Mouse (Mus musculus): Measurements from ENCODE around the gene Glce.

Gene Glce

DNA sequence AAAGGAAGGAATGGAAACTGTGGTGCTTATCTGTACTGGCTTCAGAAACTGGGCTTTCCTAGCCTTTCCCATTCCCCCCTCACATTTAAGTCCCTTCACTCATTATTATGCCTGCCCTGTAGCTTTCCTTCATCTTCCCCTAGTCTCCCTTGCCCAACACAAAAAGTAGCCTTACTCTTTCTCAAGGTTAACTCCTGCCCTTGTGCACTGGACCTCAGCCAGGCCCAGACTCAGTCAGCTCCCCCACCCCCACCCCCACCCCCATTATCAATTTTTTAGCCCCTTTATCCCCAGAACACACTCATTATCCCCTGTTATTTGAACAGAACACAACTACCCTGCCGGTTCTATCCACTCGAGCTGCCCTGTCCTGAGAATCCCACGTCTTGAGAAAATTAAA is 1.0 kb upstream of the Glce start:
- no peak for DNase-seq (ENCODE audit: low spot score in 2 of 2)

DNA sequence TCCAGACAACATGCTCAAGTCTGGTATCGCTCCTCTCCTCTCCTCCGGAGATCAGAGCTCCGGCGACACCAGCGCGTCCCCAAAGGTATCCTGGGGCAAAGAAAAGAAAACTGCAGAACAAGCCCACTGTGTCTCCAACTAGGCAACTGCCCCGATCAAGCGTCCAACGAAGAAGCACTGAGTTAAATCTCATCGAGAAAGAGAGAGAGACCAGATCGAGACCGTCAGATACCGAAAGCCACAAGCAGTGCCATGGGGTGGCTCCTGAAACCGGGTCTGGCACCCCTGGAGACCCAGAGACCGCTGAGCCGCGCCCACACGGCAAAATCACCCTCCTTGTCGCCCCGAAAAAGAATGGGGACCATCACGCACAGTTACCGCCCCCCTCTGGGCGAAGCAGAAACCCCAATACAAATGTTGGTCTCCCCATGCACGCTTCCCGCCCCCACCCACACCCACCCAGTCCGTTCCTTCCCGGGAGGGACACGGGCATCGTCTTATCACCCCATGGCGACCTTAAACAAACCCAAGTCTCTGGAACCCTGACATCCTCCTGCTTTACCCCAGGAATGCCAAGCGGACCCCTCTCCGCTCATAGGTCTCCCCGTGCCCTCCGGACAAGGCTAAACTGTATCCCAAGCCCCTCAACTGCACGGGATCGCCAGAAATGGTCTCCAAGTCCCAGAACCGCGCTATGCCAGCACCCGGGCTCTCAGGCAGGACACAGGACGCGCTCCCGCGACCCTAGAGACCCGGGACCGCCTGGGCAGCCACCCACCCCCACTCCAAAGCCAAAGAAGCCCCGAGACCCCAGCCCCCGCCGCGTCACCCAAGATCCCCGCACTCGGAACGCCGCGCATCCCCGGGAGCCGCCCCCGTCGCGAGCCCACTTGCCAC is 656 bp downstream of the Glce start:
- peak in 1 of 2 experiments; percentile 30 for DNase-seq (ENCODE audit: low spot score in 2 of 2)

DNA sequence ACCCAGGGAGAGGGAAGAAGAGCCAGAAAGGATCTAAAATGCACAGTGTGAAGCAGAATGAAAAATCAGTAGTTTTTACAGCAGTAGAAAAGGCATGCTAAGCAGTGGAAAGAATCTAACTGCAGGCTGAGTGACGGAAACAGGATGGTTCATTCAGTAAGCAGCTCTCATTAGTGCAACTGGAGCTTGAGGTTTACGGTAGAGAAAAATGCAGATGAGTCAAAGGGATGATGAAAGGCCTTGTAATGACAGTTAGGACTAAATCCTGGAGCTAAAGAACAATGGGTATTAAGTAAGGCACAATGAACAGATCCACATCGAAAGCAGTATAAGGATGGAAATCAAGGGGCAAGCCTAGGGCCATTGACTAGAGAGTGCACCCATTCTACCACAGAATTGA is 3.7 kb downstream of the Glce start:
- DNase-seq (ENCODE audit: low spot score in 2 of 2), result no peak

DNA sequence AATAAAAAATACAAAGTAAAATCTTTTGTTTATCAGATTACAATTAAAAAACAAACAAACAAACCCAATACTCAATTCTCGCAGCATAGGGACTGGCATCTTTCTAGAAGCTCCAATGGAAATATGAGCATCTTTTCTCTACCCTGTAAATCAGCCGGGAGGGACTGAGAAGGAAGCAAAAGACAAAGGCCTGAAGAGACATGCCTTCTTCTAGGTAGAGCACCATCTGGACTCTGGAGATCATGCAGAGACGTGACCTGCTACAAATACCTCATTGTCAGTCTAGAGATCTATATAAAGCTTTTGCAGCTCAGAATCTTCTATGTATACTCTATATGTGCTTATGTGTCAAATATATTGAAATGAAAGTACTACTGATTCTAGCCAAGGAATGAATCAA is 6.6 kb downstream of the Glce start:
- no peak for DNase-seq (ENCODE audit: low spot score in 2 of 2)

DNA sequence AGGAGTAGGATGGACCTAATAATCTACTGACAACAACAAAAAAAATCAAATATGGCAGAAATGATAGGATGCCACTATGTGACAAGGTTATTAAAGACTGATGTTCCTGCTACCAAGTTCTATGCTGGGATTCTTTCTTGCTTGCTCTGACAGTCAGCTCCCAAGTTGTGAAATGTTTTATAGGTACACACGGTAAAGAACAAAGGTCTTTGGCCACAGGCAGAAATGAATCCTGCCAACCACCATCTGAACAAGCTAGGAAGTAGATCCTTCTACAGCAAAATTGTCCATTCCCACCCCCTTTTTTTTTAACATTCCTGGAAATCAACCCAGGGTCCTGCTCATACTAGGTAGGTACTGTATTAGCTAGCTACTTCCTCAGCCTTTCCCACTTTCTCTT is 25.9 kb downstream of the Glce start:
- DNase-seq (ENCODE audit: low spot score in 2 of 2), result no peak

DNA sequence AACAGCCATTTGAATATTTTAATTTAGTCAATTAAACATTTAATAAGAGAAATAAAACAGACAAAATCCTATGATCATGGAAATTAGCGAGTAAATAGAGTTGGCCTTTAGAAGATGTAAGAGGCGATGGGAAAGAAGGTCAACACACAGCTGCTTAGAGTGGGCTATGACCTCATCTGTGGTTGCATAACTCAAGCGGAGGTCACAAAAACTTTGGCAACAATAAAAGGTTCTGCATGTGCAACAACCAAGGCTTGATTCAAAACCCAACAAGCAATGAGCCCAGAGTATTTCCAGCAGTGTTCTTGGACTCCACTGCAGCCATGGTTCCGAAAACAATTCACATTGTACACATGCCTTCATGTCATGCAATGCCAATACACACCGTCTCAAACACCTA is 30.9 kb downstream of the Glce start:
- DNase-seq (ENCODE audit: low spot score in 2 of 2), result no peak

DNA sequence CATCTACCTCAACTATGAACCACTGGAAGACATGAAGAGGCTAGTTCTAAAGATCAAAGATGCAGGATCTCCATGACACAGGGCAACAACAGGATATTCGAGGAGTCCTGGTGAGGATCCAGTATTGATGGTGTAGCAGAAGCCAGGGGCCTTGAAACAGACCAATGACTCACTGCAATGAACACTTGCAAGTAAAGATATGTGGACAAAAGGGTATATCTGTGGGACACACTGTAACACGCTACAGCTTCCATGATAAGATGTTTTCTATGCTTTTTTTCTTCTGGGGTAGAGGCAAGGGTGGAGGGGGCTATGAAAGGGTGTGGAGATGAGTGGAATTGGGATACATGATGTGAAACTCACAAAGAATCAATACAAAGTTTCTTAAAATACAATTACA is 36.9 kb downstream of the Glce start:
- DNase-seq (ENCODE audit: low spot score in 2 of 2), result no peak

DNA sequence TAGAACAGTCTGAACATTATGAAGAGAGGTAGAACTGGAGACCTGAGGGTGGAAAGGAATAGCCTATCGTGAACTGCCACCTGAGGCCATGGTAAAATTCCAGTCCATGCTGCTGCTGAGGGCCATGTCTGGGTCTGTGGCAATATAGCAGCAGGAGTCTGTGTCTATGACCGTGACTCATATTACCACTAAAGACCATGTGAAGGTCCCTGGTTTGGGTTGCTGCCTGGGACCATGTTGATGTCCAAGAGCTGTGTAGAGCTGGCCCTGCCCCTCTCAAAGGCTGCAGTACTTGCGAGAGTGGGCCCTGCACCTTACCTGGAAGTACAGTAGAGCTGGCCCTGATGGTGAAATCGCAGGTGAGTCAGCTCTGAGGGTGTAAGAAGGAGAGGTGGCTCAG is 37.6 kb downstream of the Glce start:
- no peak for DNase-seq (ENCODE audit: low spot score in 2 of 2)

DNA sequence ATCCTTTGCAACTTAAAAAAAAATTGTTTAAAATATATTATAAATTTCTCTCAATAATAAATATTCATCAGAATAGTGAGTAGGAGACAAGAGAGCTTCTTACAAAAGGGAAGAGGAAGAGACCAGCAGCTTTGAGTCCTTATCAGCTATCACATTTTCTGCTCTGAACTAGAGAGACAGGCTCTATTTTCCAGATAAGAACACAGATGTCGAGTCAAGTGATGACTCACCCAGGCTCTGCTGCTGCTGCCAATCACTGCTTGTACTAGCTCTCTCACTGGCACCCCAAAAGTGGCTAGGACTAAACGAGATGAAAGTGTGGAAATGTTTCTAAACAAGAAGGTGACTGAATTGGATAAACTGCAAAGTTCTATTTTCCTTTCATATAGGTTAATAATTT is 39.5 kb downstream of the Glce start:
- DNase-seq (ENCODE audit: low spot score in 2 of 2), result no peak

DNA sequence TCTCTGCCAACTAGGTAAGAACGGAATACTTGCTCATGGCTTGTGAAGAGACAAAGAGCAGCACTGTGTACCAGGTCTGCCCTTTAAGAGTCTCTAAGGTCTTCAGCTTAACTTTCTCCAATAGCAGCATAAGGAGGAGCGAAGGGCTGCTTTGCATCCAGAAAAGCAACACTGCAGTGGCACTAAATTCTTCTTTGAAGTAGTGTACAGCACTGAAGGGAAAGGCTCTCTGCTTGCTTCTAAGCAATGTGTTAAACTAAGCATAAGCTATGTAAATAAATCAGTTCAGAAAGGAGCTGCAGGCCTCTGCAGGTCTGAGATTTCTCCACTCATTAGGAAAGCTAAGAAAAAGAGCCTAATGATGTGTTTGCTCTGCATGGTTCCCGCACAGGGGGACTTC is 40.9 kb downstream of the Glce start:
- no peak for DNase-seq (ENCODE audit: low spot score in 2 of 2)

DNA sequence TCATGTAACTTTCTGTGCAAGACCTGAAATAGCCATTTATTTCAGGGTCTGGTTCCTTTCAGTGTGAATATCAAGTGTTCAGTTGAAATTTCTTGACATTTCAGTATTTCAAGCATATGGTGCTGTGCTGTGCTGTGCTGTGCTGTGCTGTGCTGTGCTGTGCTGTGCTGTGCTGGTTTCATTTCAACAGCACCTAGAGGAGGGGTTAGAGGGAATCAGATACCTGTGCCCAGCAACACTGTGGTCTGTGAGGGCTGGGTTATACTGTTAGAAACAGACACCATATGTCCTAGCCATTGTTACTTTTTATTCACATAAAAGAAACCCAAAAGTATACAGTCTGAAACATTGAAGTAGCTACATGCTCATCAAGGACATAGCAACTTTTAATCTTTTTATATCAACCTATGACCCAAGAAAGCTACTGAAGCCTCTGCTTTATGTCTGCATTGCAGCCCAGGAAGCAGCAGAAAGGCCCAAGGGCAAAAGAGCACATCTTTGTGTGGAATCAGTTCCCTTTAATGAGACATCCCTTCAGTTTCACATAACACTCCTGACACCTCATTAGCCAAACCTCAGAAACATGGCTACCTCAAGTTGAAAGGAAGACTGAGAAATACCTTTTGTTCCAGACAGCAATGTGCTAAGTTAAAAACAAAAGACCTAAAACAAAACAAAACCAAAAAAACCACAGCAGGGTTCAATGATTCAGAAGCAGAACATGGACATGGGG is 42.3 kb downstream of the Glce start:
- no peak for DNase-seq (ENCODE audit: low spot score in 2 of 2)

DNA sequence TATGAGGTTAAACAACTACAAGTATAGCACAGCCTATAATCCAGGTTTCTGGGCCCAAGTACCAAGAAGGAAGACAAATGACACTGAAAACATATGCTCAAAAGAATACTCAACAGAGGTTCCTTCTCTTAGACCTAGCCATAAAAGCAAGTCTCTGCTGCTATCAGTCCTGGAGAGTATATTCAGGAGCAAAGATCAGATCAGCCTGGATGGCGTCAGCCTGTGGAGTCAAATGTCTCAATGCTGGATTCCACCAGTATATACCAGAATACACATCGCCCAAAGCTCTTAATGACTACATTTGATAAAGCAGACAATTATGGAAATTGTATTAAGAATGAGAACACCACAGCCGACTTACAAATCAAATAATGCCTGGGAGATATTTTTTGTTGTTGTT is 60.2 kb downstream of the Glce start:
- DNase-seq (ENCODE audit: low spot score in 2 of 2), result no peak

DNA sequence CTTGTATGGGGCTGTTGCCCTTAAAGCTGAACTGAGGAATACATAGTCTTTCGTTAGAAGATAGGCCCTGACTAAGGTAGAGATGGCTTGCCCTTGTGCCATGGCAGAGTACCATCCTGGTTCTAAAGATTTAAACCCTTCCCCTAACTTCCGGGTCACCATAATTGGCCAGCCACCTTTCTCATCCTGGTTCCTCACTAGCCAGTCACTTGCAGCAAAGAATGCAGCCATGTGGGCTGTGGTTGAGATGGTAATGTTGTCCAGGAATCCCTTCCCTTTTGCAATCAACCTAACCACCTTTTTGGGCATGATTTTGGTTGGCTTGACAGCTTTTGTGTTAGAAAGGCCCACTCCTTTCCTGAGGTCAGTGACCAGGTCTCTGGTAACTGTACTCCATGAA is 62.0 kb downstream of the Glce start:
- DNase-seq (ENCODE audit: low spot score in 2 of 2), result no peak

DNA sequence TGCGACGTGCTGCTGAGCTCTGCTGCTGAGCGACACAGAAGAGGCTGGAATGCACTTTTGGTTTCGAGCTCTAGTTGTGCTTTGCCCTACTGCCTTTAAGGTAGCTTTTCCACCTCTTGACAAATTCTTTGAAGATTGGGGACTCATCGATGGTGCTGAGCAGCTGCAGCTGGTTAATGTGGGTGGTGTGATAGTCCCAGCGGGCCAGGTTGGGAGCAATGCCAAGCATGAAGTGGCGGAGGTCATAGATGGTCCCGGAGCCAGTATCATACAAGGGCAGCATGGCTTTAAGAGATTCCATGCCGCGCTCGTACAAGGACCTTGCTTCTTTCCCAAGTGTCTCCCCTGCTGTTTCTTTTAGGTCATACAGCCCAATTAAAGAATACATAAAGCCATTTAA is 62.5 kb downstream of the Glce start:
- DNase-seq (ENCODE audit: low spot score in 2 of 2), result no peak

DNA sequence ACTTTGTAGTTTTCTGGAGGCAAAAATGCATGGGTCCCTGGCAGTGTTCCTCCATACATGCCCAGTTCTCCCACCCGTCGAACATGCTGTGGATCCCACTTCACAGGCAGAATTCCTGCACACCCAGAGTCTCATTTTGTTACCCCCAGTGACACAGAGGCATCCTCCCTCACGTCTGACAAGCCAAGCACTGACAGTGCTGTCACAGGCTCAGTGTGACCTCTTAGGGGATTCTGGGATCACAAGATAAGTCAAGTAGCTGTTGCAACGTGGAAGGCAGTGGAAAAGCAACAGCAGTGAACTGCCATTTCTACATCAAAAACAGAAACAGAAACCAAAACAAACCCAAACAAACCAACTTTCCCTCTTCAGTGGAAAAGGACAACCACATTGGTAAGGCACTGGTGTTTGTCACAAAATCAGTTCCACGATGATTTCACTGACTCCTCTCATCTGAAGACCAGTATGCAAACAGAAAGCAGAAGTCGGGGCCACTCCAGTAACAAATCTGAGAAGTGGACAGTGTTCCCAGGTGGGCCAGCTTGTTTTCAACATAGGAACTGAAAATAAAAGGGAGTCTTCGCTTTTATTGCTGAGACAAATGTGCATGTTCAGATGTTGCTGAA is 64.5 kb downstream of the Glce start:
- no peak for DNase-seq (ENCODE audit: low spot score in 2 of 2)

DNA sequence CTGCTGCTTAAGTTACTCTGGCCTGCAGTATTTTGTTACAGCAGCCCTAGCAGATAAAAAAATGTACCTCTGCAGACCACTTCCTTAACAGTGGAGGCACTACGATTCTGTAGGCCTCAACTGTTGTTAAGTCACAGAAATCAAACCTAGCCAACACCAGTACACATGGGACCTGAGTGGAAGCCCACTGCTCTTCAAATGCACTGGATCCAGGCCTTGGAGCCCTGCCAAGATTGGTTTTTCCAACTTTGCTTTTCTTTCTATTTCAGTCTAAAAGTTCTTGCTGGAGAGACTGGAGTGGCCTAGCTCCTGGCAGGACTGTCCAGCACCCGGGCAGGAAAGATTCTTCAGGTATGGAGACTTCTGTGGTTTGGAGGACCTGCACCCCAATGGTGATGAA is 66.2 kb downstream of the Glce start:
- DNase-seq (ENCODE audit: low spot score in 2 of 2), result no peak

DNA sequence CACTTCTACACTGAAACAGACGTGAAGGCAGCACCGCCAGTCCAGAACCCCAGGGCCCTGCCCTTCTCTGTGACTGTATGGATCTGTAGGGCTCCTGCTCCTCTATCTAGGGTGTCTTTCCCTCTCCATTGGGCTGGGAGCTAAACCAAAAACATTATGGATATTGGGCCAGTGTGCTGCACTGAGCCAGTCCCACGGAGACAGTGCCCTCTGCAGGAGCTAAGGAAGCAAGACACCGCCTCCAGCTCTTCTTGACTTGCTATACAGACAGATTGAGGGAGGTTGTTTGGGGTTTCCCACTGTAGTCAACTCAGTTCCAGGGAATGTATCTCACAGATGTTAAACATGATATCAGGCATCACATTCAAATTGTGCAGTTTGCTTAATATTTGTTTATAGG is 71.7 kb downstream of the Glce start:
- DNase-seq (ENCODE audit: low spot score in 2 of 2), result no peak

DNA sequence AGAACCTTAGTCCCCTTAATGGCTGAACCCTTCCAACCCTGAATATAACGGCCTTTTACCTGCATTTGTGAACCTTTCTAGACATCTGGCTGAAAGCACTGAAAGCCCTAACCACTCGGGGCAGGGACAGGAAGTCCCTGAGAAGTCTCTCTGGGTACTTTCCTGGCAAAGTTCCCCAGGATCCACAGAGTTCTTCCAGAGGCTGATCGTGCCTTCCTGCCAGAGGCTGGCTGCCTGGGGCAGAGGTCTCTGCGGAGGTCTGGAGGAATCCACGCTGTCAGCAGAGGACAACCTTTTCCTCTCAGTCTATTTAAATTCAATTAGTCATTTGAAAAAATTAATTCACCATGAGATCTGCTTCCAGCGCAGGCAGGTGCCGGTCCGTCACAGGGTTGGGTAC is 73.3 kb downstream of the Glce start:
- no peak for DNase-seq (ENCODE audit: low spot score in 2 of 2)

DNA sequence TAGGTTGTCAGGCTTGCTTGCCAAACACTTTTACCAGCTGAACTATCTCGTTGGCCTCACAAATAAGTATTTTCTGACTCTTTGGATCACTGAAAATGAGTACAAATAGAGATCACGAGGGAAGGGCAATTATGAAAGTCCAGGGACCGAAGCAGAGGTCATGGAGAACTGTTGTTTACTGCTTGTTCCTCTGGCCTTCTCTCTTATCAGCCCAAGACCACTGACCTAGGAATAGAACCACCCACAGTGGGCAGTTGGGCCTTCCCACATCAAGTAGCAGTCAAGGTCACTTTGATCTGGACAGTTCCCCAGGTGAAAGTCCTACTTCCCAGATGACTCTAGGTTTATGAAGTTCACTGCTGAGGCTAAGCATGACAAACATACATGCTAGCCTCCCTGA is 80.3 kb downstream of the Glce start:
- DNase-seq (ENCODE audit: low spot score in 2 of 2), result no peak

DNA sequence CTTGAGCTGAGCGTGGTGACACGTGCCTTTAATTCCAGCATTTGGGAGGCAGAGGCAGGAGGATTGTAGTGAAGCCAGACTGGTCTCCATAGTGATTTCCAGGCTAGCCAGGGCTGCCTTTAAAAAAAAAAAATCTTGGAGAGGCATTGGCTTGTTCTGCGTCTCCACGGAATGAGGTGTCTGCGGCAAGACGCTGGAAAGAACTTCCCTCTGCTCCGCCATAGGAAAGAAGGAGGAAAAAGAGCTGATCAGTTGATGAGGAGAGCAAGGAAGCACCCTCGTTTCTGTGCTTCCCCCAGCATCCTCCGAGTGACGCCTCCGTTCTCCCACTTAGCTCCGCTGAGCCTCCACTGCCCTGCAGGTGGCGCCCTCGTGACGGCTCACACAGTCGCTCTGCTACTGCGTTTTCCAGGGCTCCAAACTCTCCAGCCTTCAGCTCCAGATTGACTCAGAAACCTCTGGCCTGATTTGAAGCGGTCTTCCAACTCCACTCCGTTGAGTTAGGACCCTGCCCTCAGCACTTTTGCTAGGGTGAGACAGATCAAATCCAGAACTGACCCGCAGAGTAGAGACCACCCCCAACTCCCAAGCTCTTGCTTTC is 82.3 kb downstream of the Glce start:
- peak; percentile 52 to 68 for DNase-seq (ENCODE audit: low spot score in 2 of 2)

DNA sequence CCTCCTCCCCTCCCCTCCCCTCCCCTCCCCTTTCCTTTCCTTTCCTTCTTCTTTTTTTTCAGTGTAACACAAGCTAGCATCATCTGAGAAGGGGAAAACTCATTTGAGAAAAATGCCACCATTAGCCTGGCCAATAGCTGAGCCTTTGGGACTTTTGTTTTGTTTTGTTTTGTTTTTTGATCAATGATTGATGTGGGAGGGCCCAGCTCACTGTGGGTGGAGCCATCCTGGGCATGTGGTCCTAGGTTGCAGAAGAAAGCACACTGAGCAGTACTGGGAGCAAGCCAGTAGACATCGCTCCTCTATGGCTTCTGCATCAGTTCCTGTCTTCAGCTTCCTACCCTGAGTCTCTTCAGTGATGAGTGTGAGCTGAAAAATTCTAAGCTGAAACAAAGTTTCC is 86.6 kb downstream of the Glce start:
- DNase-seq (ENCODE audit: low spot score in 2 of 2), result no peak

DNA sequence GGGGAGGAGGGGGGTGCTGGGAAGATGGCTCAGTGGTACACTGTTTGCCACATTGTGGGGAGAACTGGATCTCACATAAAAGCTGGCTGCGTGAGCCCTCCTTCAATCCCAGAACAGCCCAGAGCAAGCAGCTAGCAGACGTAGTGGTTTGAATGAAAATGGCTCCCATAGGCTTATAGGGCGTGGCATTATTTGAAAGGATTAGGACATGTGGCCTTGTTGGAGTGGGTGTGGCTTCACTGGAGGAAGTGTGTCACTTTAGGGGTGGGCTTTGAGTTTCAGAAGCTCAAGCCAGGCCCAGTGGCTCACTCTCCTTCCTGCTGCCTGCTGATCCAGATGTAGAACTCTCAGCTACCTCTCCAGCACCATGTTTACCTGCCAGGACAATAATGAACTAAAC is 90.2 kb downstream of the Glce start:
- DNase-seq (ENCODE audit: low spot score in 2 of 2), result no peak

DNA sequence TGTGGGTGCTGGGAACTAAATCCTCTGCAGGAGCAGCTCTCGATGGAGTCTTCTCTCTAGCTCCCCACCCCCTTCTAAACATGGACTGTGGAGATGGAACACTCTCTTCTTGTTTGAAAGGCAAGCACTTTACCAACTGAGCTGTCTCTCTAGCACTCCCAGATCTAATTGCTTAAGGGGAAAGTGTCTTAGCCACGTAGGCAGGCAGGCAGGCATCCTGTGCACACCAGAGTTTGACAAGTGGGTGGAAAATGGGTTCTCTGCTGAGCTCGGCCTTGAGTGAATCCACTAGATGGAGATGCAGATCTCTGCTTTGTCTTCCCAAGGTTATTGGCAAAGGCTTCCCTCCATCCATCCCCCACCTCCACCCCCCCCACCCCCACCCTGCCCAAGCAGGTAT is 94.4 kb downstream of the Glce start:
- no peak for DNase-seq (ENCODE audit: low spot score in 2 of 2)
